Mouse (Mus musculus): ENCODE results near the gene Celf2.

Gene Celf2

DNA sequence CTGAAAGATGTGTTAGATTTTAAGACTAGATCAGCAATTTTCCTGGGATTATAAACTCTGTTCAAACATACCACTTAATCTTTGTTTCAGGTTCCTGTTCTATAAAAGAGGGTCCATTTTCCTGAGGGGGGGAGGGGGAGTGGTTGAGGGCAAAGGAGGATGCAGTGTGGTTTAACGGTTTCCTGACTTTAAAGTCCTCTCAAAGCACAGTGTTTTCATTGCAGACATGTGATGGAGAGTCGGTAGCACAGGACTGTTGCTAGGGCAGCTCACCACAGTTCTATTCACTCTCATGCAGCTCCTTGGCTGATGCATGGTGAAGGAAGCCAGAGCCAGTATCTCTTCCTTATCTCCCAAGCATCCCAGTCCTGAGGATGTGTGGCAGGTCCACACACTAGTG lies 802.1 kb downstream of the Celf2 start:
- no peak for DNase-seq (ENCODE audit: extremely low spot score, low read depth, low spot score)

DNA sequence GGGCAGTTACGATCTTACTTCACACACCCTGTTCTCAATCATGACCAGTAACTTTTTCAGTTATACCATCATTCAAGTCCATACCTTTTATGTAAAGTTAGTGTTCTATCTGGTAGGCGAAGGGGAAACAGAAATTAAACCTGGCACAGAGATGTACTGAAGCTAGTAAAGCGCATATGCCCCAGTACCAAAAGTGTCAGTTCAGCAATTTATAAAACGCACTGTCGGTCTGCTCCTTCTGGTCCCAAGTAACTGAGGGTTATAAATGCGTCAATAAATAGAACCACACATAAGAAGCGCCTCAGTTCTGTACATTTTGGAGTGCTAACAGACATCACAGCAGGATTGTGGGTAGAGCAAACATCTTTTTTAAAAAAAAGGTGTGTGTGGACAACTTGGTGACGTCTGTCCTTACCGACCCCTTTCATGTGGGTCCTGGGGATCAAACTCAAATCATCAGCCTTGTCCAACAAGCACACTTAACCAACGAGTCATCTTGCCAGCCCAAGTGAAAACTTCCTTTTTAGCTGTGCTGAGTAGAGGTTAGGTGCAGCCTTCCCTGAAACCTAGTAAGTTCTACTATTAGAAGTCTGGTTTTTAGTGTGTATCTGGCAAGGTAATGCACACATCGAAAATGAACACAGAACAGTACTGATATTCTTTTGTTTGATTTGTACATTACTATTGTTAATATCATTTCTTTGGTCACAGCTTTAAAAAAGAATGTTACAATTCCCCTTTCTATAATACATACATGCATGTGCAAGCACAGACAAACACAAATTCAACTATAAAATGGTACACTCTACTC lies 803.2 kb downstream of the Celf2 start:
- DNase-seq (ENCODE audit: extremely low spot score, low read depth, low spot score): no peak

DNA sequence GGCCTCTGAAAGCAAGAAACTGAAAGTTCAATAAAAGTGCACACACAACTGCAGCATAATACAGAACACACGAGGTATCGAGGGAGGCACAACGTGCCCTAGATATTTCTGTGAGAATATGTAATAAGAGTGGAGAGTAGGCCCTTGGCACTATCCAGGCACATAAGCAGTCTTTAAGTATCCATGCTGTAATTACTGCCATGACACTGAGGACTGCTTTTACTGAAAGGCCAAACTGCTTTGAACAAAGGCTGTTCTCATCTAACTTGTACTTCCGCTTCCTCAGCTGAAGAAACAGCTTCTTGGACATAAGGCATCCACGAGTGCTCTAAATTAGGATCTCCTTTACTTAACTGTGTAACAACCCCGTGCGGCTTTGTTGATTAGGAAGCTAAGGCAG lies 803.9 kb downstream of the Celf2 start:
- no peak for DNase-seq (ENCODE audit: extremely low spot score, low read depth, low spot score)

DNA sequence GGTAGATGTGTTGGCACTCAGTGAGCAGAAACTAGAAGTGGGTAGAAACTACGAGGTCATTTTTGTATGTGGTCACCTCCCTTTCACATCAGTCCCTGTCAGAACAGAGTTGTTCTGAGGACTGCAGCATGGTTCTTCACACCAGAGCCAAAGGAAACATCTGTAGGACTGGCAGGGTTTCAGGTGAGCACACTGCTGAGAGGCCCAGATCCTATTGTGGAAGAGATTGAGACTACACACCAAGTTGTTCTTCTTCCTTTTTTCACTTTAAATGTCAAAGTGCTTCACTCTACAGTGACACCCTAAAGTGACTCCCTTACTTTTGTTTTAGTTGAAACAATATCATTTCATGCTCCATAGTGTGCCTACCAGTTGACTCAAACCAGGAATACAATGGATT lies 804.6 kb downstream of the Celf2 start:
- no peak for DNase-seq (ENCODE audit: extremely low spot score, low read depth, low spot score)

DNA sequence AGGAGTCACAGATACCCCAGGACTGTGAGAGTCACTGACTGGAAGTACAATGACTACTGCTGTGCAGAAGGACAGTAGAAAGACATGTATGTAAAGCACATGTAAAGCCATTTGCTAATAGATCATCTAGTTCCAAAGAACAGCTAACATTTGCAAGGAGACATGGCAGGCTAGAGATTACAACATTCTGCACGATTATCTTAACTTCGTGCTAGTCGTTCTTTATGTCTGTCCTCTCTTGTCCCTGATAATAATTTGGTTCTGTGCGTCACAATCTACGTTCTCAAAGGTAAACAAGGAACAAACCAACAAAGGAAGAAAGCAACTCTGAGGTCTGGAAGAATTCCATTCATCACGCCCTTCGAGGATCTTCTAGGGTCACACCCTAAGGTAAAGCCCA lies 805.0 kb downstream of the Celf2 start:
- no peak for DNase-seq (ENCODE audit: extremely low spot score, low read depth, low spot score)

DNA sequence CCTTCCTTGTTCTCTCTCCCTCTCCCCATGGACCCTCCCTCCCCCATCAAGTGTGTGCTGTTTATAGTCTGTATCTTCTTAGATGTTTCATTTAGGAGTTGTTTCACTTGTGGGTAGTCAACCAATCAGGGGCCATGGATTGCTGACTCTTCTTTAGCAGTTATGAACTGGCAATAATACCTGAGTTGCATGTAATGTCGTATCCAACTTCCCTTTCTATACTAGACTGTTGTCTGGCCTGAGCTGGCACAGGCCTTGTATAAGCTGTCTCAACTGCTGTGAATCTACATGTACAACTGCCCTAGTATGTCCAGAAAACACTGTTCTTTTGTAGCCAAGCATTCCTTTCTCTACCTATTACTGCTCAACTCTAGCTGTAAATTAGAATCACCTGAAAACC lies 813.0 kb downstream of the Celf2 start:
- no peak for DNase-seq (ENCODE audit: extremely low spot score, low read depth, low spot score)

DNA sequence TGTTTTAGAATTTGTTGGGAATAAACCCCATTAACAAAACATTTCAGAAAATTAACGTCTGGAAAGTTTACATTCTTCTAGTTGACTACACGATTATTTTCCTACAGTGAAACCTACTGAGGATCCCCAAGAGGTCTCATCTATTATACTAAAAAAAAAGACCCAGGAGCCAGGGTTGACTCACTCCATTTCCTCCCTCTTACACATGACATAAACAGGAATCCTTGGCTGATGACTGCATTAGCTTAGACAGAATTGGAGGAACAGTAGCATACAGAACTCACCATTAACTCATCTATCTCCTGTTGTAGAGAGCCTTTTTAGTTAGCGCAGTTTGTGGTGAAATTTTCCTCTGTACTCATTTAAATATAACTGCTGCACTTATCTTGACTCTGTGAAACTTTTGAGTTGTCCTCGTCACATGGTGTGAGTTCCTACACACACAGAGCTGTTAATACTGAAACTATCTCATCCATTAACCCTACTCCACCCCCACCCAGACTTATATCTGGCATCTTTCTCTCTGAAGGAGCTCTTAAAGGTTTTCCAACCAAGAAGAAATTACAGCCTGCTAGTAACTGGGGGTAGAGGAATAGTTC lies 813.9 kb downstream of the Celf2 start:
- DNase-seq (ENCODE audit: extremely low spot score, low read depth, low spot score): no peak

DNA sequence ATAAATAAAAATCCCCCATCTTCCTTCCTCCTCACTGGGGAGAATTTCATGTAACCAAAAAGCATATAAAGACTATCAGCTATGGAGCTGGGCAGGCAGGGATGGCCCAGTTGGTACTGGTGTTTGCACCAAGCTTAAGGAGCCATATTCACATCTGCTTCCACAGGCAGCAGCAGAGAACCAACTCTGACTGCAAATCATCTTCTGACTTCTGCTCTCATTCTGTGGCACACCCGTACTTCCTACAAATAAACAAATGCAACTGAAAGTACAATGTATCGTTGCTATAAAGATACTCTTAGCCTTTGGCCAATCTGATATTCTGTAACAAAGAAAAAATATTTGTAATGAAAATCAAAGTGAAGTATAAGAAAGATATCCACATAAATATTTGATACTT lies 819.7 kb downstream of the Celf2 start:
- DNase-seq (ENCODE audit: extremely low spot score, low read depth, low spot score): no peak

DNA sequence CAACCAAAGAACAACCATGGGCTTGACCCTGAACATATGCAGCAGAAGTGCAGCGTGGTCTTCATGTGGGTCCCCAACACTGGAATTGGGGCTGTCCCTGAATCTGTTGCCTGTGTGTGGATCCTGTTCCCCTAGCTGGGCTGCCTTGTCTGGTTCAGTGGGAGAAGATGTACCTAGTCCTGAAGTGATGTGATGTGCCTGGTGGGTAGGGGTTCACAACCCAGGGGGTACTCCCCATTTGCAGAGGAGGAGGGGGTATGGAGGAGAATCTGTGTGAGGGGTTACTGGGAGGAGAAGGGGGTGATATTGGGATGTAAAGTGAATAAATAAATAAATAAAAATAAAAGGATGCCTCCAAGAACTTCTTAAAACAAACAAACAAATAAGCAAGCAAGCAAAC lies 831.1 kb downstream of the Celf2 start:
- no peak for DNase-seq (ENCODE audit: extremely low spot score, low read depth, low spot score)

DNA sequence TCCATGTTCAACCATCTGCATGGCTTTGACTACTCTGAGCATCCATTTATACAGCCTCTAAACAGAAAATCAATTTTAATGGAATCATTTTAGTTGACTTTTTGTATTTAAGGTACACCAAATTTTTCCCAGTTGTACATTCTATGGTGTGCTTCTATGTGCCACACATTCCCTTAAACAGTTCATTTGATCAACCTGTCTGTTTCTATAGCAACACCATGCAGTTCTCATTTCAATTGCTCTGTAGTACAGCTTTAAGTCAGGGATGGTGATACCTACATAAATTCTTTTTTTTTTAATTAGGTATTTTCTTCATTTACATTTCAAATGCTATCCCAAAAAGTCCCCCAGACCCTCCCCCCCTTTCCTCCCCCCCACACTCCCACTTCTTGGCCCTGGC lies 831.9 kb downstream of the Celf2 start:
- DNase-seq (ENCODE audit: extremely low spot score, low read depth, low spot score): no peak

DNA sequence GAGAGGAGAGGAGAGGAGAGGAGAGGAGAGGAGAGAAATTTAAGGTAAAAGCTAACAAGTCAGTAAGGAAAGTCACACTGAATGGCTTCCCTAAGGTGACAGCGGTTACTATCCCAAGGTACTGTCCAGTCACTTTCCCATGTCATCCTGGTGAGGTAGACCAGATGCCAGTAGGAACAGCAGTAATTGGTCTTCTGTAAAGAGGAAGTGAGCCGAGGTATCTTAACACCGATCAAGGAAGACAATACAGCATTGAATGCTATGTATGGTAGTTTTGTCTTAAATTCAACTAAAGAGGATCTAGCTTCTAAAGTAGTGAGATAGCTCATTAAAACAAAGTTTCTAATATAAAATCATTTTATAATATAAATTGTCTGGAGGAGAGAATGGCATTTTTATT lies 835.0 kb downstream of the Celf2 start:
- DNase-seq (ENCODE audit: extremely low spot score, low read depth, low spot score): no peak

DNA sequence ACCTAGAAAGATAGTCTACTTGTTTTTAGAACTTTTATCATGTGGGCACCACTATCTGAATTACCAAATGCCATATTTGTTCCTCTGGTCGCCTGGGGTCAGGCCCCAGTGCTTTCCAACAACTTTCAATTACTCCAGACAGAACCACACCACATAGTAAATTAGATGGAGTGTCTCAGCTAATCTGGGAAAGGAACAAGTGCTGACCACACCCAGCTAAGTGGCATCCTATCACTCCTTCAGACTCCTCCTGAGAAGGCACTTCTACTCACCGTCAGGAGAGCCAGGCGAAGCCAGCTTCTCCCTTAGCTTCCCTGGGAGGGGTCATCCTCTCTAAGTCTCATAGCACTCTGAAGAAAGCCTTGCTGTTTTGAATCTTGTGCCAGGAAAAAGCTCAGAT lies 835.9 kb downstream of the Celf2 start:
- DNase-seq (ENCODE audit: extremely low spot score, low read depth, low spot score): no peak

DNA sequence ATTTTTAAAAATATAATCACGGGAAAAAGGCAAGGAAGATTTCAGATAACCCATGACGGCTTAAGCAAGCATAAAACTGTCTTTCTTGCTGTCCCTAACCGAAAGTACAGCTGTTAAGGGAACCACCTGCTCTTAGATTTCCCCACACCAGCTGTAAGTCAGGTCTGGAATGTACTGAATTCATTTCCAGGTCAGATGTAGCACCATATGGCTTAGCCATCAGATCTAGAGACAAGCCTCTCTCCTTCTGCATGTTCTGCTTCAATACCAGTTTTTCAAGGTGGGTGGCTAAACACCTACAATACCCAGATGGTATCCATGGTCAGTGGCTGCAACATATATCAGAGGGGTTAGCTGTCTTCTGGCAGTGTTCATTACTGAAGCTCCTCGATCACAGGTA lies 841.8 kb downstream of the Celf2 start:
- no peak for DNase-seq (ENCODE audit: extremely low spot score, low read depth, low spot score)

DNA sequence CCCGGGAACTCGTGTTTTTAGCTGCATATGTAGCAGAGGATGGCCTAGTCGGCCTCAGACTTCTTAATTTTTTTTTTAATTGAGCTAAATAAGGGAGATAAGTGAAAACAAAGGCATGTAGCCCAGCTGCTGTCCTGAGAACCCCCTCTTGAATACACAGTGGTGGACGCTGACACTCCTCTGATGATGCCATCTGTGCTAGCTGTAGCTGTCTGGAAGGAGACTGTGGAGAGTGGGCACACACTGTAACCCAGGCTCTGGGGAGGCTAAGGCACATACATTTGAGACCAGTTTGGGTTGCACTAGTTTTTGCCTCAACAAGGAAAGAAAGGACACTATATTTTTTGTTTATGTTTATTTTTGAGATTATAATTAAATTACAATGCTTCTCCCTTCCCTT lies 849.5 kb downstream of the Celf2 start:
- no peak for DNase-seq (ENCODE audit: extremely low spot score, low read depth, low spot score)

DNA sequence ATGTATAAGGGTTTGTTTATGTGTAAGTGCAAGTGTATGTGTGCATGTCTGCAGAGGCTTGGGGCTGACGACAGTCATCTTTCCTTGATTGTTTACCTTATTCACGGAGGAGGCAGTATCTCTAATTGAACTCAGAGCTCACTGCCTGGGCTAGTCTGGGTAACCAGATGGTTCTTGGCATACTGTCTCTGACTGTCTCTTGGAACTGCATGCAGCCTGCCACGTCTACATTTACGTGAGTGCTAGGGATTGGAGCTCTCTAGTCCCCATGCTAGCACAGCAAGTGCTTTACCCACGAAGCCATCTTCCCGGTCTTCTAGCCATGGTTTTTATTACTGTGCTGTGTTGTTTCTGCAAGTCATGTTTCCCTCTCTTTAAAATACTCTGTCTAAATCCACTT lies 855.6 kb downstream of the Celf2 start:
- no peak for DNase-seq (ENCODE audit: extremely low spot score, low read depth, low spot score)

DNA sequence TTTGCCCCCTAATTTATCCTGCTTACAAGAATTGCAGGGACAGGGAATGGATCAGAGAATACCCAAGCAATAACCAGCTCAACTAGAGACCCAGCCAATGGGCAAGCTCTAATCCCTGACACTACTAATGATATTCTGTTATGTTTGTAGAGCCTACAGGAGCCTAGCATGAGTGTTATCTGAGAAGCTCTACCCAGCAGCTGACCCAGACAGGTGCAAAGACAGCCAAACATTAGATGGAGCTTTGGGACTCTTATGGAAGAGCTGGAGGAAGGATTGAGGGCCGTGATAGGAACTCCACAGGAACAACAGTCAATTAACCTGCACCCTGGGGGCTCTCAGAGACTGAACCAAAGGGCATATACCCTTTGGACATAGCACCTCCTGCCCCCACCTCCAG lies 857.7 kb downstream of the Celf2 start:
- no peak for DNase-seq (ENCODE audit: extremely low spot score, low read depth, low spot score)

DNA sequence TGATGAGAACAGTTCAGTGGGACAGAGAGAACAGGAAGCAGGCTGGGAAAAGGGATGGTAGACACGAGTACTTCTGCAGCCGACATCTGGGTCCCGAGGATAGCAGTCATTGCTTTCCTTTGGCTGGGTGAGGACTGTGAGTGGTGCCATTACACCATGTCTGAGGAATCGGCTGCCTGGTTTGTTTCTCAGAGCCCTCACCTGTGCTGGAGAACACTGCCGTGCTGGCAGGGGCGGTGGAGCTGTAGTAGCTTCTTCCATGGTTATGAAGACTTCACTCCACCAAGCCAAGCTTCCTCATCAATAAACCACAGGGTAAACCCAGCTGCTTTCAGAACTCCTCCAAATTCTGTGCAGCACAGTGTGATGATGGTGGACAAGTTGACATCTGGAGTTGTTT lies 860.5 kb downstream of the Celf2 start:
- DNase-seq (ENCODE audit: extremely low spot score, low read depth, low spot score): no peak

DNA sequence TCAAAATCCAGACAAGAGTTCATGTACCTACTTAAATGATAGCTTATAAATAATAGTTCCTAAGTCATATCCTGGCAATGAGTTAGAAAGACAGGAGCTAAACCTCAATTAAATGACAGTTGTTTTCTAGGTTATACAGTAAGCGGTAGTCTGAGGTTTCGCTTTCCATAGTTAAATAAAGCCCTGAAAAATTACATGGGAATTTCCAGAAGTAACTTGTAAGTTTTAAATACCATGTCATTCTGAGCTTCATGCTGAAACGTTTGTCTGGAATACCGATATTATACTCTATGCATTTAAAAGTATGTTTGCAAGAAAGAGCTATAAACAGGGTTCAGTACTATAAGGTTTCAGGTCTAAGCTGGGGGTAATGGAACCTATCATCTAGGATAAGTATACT lies 862.3 kb downstream of the Celf2 start:
- DNase-seq (ENCODE audit: extremely low spot score, low read depth, low spot score): no peak

DNA sequence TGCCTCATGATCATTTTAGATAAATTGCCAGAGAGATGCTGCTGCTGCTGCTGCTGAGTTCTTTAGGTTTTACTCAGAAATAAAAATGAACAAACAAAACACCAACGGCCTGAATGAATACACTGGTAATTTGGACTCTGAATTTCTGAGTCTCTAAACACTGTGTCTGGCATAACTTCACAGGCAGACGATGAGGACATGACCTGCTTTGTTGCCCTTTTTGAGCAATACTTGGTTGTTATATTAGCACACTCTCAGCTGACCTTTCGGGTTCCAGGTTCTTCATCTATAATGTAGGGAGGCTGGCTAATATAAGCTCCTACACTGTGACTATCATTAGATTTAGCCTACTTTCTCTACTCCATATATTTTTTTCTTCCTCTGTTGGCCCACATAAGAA lies 863.0 kb downstream of the Celf2 start:
- DNase-seq (ENCODE audit: extremely low spot score, low read depth, low spot score): no peak

DNA sequence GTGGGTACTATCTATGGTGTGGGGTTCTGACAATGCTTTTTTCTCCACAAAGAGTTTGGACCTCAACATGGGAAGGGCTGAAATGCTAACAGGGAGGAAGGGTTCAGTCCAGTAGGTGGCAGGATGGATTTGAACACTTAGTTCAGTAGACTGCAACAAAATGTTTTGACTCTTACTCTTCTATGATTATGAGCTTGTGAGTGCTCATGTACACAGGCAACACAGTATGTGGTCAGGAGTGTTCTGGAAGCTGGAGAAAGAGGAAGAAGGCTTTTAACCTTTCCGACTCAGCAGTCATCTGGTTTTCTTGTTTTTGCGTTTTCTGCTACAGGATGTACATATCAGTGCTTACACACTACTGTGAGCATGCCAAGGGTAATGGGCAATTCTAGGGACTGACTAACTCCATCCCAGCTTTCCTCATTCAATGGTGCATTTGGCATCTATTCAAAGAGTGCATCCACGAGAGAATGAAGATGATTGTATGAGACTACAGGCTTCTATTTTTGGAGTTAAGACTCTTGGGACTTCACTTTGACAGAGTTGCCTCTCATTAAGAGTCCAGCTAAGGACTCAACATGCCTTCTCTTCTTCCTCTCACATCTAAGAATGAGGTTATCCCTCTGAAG lies 867.0 kb downstream of the Celf2 start:
- no peak for DNase-seq (ENCODE audit: extremely low spot score, low read depth, low spot score)

DNA sequence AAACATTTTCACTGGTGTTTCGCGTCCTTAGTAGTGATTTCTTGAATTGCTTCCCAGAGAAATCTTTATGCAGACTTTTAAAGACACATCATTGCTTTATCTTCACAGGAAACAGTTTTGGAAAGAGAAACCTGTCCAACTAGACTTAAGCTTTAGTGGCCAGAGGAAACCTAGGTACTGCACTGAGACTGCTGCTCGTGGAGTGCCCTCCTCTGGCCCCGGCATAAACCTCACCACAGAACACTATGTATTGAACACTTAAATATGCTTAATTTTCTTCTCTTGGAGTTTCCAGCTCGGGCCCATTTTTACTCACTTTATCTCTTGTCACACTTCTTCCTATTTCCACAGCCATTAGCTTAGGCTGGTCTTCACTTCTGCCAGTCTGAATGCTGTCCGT lies 870.0 kb downstream of the Celf2 start:
- no peak for DNase-seq (ENCODE audit: extremely low spot score, low read depth, low spot score)

DNA sequence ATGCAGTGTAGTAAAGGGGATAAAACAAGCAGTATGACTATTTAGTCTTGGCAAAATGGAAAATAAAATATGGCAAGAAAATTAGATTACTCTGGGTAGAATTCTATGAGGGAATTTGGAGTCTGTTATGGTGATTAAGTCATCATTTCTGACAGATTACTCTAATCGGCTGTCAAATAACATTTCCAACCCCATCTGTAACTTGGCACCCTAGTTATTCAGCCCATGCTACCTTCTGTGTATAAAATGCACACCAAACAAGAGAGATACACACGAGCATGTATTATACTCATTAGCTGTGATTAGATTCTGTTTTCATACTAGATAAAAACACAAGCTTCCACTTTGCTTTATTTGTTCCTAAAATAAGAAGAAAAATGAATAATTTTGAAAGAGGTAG lies 872.2 kb downstream of the Celf2 start:
- no peak for DNase-seq (ENCODE audit: extremely low spot score, low read depth, low spot score)

DNA sequence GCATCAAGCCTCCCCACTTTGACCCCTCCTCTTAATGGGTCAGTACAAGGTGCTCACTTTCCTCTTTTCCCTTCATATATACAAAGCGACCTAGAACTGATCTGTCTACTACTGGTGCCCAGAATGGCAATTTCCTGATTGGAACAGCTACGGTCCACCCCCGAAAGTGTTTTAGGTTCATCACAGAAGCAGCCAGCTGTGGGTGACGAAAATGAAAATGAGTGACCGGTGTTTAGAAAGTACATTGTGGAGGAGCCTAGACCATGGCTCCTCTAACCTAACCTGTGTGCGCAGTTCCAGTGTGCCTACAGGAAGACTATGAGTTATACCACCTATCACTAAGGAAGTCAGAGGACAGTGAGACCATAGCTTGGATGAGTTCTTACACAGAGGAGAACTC lies 874.5 kb downstream of the Celf2 start:
- no peak for DNase-seq (ENCODE audit: extremely low spot score, low read depth, low spot score)
